Mouse (Mus musculus) hindbrain, embryonic 13.5 days (tissue): ENCODE results near the gene Plekhb1. TPM values are rescaled to one million over a fixed set of nuclear protein-coding genes. Genes with fewer than 3 reads are reported as not detected.
A peak's percentile ranks its signal among the peaks of the same experiment; 100 is the strongest.

ENCODE experiments used
- ATAC-seq: fragments of 200-750 bp; cut with Nextera tagmentation; 2 replicates; pipeline ENCODE4 v1.8.0; 2017; ENCODE audit warnings: moderate TSS enrichment; ENCODE audit not compliant: low FRiP score
- H3K27ac ChIP-seq: fragments of 300-500 bp; sonication (generic); 2 replicates; pipeline ENCODE4 v1.5.1; 2015; ENCODE audit warnings: inconsistent platforms, mild to moderate bottlenecking, moderate library complexity
- H3K27me3 ChIP-seq: fragments of 300-500 bp; sonication (generic); 2 replicates; pipeline ENCODE4 v1.6.1; 2015; ENCODE audit warnings: mild to moderate bottlenecking, inconsistent platforms
- H3K36me3 ChIP-seq: fragments of 300-500 bp; sonication (generic); 2 replicates; pipeline ENCODE4 v1.6.1; 2015; ENCODE audit warnings: mild to moderate bottlenecking, inconsistent platforms
- H3K4me1 ChIP-seq: fragments of 300-500 bp; sonication (generic); replicated peaks from 2 replicates; pipeline ENCODE4 v1.6.1; 2015; ENCODE audit warnings: inconsistent platforms
- H3K4me2 ChIP-seq: fragments of 300-500 bp; sonication (generic); 2 replicates; pipeline ENCODE4 v1.6.1; 2015; ENCODE audit warnings: inconsistent platforms, mild to moderate bottlenecking, moderate library complexity
- H3K4me3 ChIP-seq: fragments of 300-500 bp; sonication (generic); 2 replicates; pipeline ENCODE4 v1.5.1; 2015; ENCODE audit warnings: mild to moderate bottlenecking, inconsistent platforms
- H3K9ac ChIP-seq: fragments of 300-500 bp; sonication (generic); 2 replicates; pipeline ENCODE4 v1.6.1; 2015; ENCODE audit warnings: mild to moderate bottlenecking, inconsistent platforms
- H3K9me3 ChIP-seq: fragments of 300-500 bp; sonication (generic); 2 replicates; pipeline ENCODE4 v1.6.1; 2016; ENCODE audit warnings: inconsistent platforms
- WGBS: fragments of 180-500 bp; shearing (Covaris S2); methylation state at CpG from one replicate; pipeline ENCODE4 v1.1.7; 2015; 5-methylcytosine and 5-hydroxymethylcytosine counted together
- polyA plus RNA-seq: library from polyadenylated mRNA; unstranded; fragments of >200 nt; fragmentation: Nextera tagmentation; extraction: Ambion mirVana; gene quantifications from 2 replicates; pipeline ENCODE4 v1.2.1, GENCODE M21; 2015

Plekhb1 gene
- 12.8 and 16.0 TPM in 2 replicates for polyA plus RNA-seq

DNA sequence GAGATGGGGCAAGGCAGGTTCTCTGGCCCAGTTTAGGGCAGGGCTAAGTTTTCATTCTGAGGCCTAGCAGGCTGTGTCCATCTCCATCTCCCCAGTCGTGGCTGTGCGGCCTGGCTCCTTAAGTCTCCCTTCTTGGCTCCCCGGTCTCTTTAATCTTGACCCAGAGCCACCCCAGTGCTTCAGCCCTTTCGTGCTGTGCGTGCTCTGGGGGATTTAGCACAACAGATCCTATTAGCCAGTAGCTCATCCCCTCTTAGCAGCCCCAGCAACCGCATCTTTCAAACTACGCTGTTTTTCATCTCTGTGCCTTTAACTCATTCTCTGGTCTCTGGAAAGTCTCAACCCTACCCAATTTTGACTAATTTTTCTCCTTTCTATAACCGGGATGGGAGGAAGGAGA lies at the start of gene Plekhb1:
Plekhb1 (minus strand) TSS at position 184 of the 400 bp plus-strand sequence.
- 72% methylated on average over 8 of the region's 8 CpGs for WGBS
- Histone ChIP-seq H3K9me3 (no peaks in the 10 kb centered on the region), H3K27me3 (no peaks in the 10 kb centered on the region), H3K4me3 (no peak within 1 kb of the TSS), H3K36me3 (no peaks in the 10 kb centered on the region), H3K9ac (no peak within 1 kb of the TSS), H3K4me1 (peaks cover 21% of the 10 kb centered on the region), H3K4me2 (peak within 1 kb of the TSS; percentile 42), H3K27ac (0 out of 2 replicates have a peak within 1 kb of the TSS, but pooled peaks have one; percentile 6)
- ATAC-seq, result no peak

DNA sequence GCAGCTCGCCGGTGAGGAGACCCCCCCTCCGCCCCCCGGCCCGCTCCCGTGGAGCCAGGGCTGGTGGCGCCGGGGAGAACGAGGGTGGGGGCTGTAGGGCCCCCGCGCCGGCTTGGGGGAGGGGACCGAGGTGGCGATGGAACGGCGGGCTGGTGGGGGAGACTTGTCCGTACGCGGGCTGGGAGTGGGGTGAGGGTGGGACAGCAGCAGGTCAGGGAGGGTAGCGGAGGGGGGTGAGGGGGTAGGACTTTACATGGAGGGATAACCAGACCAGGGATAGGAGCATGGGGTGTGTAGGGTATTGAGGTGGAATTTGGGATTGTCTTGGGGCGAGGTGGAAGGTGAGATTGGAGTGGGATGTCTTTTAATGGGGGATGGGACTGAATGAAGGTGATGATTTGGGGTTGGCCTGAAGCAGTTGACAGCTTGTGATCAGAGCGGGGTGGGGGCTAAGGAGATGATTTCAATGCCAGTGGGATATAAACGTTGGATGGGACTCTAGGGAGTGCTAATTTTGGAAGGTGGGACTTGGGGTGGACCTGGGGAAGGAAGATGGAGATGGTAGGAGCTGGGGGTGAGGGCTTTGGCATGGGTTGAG lies 44.8 kb upstream of the Plekhb1 start:
- H3K9ac ChIP-seq, result peak overlapping the region; percentile 94
- H3K4me3 ChIP-seq, result peak overlapping the region; percentile 81
- H3K27ac ChIP-seq, result peak overlapping the region; percentile 100
- under 1% methylated on average over 23 of the region's 23 CpGs for WGBS
- H3K4me1 ChIP-seq, result peaks cover 26% of the 10 kb centered on the region
- no peaks in the 10 kb centered on the region for H3K36me3 ChIP-seq
- peak; percentile 73 for ATAC-seq
- no peaks in the 10 kb centered on the region for H3K9me3 ChIP-seq
- H3K27me3 ChIP-seq, result no peaks in the 10 kb centered on the region
- H3K4me2 ChIP-seq, result peak overlapping the region; percentile 76

DNA sequence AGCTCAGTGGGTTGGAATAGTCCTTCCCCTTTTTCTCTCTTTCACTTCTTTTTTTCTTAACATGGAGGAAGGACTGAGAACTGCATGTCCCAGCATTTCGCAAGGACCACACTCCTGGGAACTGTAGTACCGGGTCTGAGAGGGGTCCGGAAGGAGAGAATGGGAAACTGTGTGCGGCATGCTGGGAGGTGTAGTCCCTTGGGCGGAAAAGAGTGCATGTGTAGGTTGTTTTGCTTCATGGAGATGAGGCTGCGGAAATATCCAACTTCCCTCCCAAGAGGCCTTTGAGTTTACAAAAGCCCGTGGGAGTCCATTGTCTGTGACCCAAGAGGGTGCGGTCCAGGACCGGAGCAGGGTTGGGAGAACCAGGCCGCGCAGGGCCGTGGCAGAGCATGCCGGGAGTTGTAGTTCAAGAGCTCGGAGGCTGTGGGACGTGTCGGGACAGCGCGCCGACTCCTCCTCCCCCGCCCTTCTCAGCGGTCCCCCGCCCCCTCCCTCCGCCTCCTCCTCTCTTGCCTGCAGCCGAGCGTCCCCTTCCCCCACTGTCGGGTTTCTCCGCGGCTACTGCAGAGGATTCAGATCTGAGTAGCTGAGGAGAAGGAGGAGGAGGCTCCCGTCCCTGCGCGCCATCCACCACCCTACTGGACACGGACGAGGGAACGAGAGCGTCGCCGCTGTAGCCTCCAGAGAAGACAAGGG lies 44.1 kb upstream of the Plekhb1 start, which contains the start of gene Fam168a:
Fam168a (plus strand) TSS at position 493 of the 699 bp plus-strand sequence.
- Histone ChIP-seq H3K4me1 (peaks cover 24% of the 10 kb centered on the region), H3K27me3 (no peaks in the 10 kb centered on the region), H3K27ac (peak within 1 kb of the TSS; percentile 100), H3K4me2 (peak within 1 kb of the TSS; percentile 76), H3K4me3 (peak within 1 kb of the TSS; percentile 81), H3K9ac (peak within 1 kb of the TSS; percentile 94), H3K9me3 (no peaks in the 10 kb centered on the region), H3K36me3 (no peaks in the 10 kb centered on the region)
- WGBS, result 0% methylated on average over 30 of the region's 37 CpGs
- ATAC-seq, result peak; percentile 99

DNA sequence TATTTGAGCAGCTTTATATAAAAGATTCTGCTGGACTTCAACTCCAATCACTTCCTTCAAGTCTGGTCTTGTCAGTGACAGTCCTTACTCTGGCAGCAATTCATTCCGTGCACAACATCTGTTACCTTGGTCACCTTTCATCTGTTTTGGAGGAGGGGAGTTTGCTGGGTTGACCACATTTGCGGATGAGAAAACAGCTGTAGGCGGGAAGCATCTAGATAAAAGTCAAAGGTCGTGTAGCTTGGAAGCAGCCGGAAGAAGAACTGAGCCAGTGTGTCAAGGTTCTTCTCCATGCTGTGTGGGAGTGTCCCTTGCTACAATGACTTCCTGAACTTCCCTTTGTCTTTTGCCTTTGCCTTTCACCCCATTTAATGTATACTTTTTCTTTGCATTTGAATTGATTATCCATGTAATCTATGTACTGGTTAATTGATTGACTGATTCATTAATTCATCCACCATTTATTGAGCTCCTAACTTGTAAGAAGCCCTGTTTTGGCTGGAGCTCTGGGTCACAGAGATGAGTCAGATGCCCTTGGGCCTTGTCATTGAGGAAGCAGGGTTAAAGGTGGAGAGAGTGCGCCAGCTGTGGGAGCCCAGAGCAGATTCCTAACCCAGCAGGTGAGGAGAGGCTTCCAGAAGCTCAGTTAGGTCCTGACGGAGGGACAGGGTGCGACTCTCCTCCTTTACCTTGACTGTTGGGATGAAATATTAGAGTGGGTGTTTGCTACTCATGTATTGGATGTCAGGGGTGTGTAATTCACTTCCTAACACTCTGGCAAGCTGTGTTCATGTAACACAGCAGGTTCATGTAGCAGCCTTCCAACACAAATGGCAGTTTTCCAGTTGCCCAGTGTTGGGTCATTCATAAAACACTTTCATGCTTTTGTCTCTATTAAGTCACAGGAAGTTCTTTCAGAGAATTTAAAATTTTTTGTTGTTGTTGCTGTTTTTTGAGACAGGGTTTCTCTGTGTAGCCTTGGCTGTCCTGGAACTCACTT lies 37.9 kb upstream of the Plekhb1 start:
- 45% methylated on average over 8 of the region's 8 CpGs for WGBS
- H3K4me2 ChIP-seq, result no peak overlapping the region
- H3K4me1 ChIP-seq, result no peaks in the 10 kb centered on the region
- no peaks in the 10 kb centered on the region for H3K36me3 ChIP-seq
- H3K27me3 ChIP-seq, result no peaks in the 10 kb centered on the region
- ATAC-seq, result no peak
- H3K4me3 ChIP-seq, result no peak overlapping the region
- H3K9me3 ChIP-seq, result no peaks in the 10 kb centered on the region
- H3K27ac ChIP-seq, result no peak overlapping the region
- H3K9ac ChIP-seq, result no peak overlapping the region

DNA sequence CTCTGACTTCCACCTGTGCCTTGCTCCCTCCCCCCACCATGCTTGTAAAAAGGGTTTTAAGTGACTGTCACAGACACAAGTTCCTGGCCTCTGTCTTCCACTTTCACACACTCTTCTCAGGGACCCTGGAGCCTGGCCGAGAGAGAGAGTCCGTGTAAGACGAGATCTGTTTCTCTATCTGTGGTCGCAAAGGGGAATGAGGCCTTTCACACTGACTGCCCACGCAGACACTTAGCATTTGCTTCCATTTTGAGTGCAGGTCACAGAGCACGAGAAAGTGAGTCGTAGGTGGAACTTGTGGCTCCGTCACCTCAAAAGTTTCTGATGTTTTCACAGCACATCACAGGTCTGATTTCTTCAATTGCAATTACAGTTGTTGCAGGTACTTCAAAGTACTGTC lies 31.0 kb upstream of the Plekhb1 start:
- WGBS, result 81% methylated on average over 8 of the region's 8 CpGs
- Histone ChIP-seq H3K9me3 (no peaks in the 10 kb centered on the region), H3K27ac (no peak overlapping the region), H3K4me2 (no peak overlapping the region), H3K4me1 (no peaks in the 10 kb centered on the region), H3K27me3 (no peaks in the 10 kb centered on the region), H3K36me3 (no peaks in the 10 kb centered on the region), H3K9ac (no peak overlapping the region), H3K4me3 (no peak overlapping the region)
- ATAC-seq, result no peak

DNA sequence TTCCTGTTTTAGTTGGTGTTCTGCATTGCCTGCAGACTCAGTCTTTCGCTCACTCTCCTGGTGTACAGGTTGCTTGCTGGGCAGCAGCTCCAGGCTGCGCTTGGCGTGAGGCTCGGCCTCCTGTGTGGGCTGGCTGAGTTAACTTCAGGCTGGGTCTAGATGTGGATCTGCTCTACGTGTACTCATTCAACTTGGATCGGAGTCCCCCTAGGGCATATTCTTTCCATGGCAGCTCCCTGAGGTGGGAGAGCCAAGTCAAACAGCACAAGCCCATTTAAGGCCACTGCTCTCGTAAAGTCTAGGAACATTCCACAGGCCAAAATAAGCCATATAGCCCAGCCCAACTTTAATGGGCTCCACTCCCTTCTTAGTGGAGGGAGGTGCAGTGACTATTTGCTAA lies 26.3 kb upstream of the Plekhb1 start:
- Histone ChIP-seq H3K27ac (no peak overlapping the region), H3K9me3 (no peaks in the 10 kb centered on the region), H3K4me1 (no peaks in the 10 kb centered on the region), H3K4me3 (no peak overlapping the region), H3K36me3 (no peaks in the 10 kb centered on the region), H3K4me2 (no peak overlapping the region), H3K27me3 (no peaks in the 10 kb centered on the region), H3K9ac (no peak overlapping the region)
- no peak for ATAC-seq
- 89% methylated on average over 7 of the region's 7 CpGs for WGBS

DNA sequence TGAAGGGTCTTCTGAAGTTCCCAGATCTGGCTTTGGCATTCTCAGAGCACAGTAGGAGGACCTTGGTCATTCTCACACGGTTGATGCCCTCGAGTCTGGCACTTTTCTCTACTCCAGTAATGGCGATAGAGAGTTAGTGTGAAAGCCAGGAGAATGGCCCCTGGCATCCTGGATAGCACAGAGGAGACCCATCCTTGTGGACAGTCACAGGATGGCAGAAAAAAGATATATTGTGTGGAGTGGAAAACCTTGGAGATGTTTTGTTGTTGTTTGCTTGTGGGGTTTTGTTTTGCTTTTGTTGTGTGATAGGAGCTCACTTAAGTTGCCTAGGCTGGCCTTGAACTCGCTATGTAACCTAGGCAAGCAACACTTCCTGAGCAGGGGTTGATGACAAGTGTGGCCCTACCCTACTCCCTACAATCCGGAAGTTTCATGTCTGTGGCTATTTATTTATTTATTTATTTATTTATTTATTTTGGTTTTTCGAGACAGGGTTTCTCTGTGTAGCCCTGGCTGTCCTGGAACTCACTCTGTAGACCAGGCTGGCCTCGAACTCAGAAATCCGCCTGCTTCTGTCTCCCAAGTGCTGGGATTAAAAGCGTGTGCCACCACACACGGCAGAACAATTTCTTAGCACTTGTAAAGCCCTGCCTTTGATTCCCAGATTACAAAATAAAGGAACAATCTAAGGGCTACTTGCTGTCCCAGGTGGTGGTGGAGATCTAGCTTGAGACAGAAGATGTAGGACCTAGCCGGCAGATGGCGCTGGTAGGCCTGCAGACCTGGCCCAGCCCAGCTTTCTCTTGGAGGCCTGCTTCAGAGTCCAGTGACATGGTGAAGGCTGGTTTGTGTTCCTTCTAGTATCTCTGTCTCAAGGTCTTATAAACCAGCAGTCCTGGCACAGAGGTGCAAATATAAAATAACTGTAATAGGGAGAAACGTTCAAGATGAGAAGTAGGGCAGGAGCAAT lies 23.1 kb upstream of the Plekhb1 start:
- Histone ChIP-seq H3K4me2 (no peak overlapping the region), H3K4me1 (0 out of 2 replicates have a peak, but pooled peaks cover 3% of the 10 kb centered on the region), H3K4me3 (no peak overlapping the region), H3K9me3 (no peaks in the 10 kb centered on the region), H3K36me3 (no peaks in the 10 kb centered on the region), H3K9ac (no peak overlapping the region), H3K27me3 (no peaks in the 10 kb centered on the region), H3K27ac (no peak overlapping the region)
- WGBS, result 42% methylated on average over 13 of the region's 13 CpGs
- ATAC-seq, result peak; percentile 76; the same call in 1 of the 2 replicates

DNA sequence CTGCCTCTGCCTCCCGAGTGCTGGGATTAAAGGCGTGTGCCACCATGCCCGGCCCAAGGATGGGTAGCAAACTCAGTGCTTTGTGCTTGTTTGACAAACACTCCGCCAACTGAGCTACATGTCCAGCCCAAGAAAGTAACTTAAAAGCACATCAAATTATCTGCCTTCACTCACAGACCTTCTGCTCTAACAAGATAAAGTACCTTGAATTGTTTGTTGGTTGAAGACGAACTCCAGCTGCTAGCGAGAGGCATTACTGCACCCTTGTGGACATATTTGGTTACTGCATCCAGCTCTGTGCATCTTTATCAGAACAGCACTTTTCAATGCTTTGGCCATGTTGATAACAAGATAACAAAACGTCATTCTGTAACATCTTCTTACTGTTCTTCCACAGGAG lies 22.3 kb upstream of the Plekhb1 start:
- Histone ChIP-seq H3K9ac (no peak overlapping the region), H3K27me3 (no peaks in the 10 kb centered on the region), H3K36me3 (no peaks in the 10 kb centered on the region), H3K27ac (no peak overlapping the region), H3K4me2 (no peak overlapping the region), H3K4me1 (0 out of 2 replicates have a peak, but pooled peaks cover 3% of the 10 kb centered on the region), H3K9me3 (no peaks in the 10 kb centered on the region), H3K4me3 (no peak overlapping the region)
- no peak for ATAC-seq
- WGBS, result 55% methylated on average over 7 of the region's 7 CpGs

DNA sequence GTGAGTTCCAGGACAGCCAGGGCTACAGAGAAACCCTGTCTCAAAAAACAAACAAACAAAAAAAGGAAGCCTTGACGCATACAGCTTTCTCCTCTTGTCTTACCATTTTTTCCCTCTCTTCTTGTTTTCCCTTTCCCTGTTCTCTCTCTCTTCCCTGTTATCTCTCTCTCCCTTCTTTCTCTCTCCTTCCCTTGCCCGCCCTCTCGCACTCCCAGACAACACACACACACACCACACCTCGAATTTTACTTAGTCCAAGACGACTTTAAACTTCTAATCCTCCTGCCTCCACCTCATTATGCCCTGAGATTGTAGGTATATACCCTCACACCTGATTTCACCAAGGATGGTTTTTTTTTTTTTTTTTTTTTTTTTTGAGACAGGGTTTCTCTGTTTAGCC lies 21.9 kb upstream of the Plekhb1 start:
- H3K27ac ChIP-seq, result no peak overlapping the region
- H3K4me2 ChIP-seq, result no peak overlapping the region
- H3K9me3 ChIP-seq, result no peaks in the 10 kb centered on the region
- no peak for ATAC-seq
- no peak overlapping the region for H3K4me3 ChIP-seq
- H3K36me3 ChIP-seq, result no peaks in the 10 kb centered on the region
- 76% methylated on average over 5 of the region's 5 CpGs for WGBS
- 0 out of 2 replicates have a peak, but pooled peaks cover 3% of the 10 kb centered on the region for H3K4me1 ChIP-seq
- H3K27me3 ChIP-seq, result no peaks in the 10 kb centered on the region
- no peak overlapping the region for H3K9ac ChIP-seq

DNA sequence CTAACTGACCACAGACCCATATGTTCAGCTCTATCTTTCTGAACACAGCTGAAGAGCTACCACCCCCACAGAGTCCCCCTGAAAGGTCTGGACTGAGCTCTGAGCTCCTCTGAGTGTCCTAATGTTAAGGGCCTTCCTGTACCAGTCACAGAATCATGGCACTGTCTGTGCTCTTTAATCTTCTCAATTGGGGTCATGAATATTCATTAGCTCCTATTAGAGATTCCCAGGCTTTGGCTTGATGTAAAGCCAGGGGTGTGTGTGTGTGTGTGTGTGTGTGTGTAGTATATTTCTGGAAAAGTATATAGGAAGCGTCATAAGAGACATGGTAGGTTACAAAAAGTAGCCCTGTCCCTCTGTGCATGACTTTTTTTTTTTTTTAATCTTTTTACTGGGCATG lies 21.0 kb upstream of the Plekhb1 start:
- Histone ChIP-seq H3K27me3 (no peaks in the 10 kb centered on the region), H3K9me3 (no peaks in the 10 kb centered on the region), H3K9ac (no peak overlapping the region), H3K27ac (no peak overlapping the region), H3K4me2 (no peak overlapping the region), H3K4me1 (0 out of 2 replicates have a peak, but pooled peaks cover 3% of the 10 kb centered on the region), H3K4me3 (no peak overlapping the region), H3K36me3 (no peaks in the 10 kb centered on the region)
- 91% methylated on average over 1 of the region's 1 CpGs for WGBS
- no peak for ATAC-seq

DNA sequence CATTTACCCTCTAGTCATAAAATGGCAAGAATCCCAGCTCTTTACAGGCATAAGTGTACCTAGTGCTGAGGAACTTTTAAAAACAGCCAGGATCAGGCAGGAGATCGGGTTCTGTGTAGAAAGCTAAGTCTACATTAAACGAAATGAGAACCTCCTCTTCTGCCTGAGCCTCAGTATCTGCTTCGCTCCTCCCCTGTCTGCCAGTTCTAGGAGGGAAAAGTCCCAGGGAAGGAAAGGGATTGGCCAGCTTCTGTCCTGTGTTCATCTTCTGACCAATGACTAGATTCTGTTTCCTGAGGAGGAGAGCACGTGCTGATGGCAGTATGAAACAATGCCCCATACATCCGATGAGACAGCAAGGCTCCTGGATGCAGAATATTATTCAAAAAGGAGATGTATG lies 18.9 kb upstream of the Plekhb1 start:
- Histone ChIP-seq H3K9ac (no peak overlapping the region), H3K9me3 (no peaks in the 10 kb centered on the region), H3K36me3 (no peaks in the 10 kb centered on the region), H3K4me2 (no peak overlapping the region), H3K4me1 (0 out of 2 replicates have a peak, but pooled peaks cover 3% of the 10 kb centered on the region), H3K27me3 (no peaks in the 10 kb centered on the region), H3K27ac (no peak overlapping the region), H3K4me3 (no peak overlapping the region)
- WGBS, result 55% methylated on average over 5 of the region's 5 CpGs
- ATAC-seq, result no peak
